Mouse (Mus musculus) liver, adult (tissue): ENCODE measurements around the gene Gps2.

Experiments
- GATA4 ChIP-seq: IDR thresholded peaks from 2 replicates; pipeline ENCODE4 v1.6.1; 2014; ENCODE audit warnings: mild to moderate bottlenecking, low read length; ENCODE audit not compliant: insufficient replicate concordance

Gene Gps2

DNA sequence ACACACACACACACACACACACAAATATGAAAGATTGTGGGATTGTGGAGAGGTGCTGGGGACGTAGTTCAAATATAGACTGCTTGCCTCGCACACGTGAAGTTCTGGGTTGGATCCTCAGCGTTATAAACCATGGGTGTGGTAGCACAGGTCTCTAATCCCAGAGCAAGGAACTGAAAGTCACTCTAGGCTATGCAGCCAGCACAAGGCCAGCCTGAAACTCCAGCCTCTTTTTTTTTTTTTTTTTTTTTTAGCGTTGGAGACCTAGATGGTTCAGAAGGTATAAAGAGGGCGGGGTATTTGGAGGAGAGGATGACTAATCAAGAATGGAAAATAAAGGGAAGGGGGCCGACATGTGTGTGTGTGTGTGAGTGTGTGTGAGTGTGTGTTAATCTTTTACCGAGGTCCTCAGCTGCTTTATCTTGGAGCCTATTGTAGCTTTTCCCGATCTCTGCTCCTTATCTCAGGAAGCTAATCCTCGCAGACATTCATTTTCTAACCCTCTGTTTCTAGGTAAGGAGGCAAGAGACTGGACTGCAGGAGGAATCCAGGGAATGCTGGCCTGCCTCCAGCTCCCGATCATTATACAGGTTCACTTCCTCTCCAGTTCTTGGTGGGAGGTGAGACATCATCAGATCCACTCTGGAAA, 39.7 kb downstream of the Gps2 start:
- no peak for TF ChIP-seq GATA4

- no peak for TF ChIP-seq GATA4
Measured at GRCm38 (mm10) chr11:69956218-69956617, 42.5 kb downstream of the Gps2 start.

DNA sequence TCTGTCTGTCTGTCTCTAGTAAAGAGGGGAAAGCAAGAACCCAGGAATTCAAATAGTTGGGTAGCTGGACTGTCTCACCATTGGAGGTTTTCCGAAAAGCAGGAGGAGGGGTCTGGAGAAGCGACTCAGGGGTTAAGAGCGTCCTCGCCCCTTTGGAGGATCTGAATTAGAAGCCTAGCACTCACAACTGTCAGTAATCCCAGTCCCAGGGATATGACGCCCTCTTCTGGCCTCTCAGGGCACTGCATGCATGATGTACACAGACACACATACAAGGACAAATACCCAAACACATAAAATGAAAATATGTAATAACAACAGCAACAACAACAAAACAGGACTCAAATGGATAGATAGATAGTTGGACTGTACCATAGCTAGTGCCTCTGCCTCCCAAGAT, 46.9 kb downstream of the Gps2 start:
- no peak for TF ChIP-seq GATA4

- no peak for TF ChIP-seq GATA4
Measured at GRCm38 (mm10) chr11:69961841-69962240, 48.2 kb downstream of the Gps2 start.

- TF ChIP-seq GATA4: no peak
Measured at GRCm38 (mm10) chr11:69964650-69965270, 51.1 kb downstream of the Gps2 start, which contains the start of gene Cldn7. Gene Cldn7 (plus strand): TSS chr11:69964779.

DNA sequence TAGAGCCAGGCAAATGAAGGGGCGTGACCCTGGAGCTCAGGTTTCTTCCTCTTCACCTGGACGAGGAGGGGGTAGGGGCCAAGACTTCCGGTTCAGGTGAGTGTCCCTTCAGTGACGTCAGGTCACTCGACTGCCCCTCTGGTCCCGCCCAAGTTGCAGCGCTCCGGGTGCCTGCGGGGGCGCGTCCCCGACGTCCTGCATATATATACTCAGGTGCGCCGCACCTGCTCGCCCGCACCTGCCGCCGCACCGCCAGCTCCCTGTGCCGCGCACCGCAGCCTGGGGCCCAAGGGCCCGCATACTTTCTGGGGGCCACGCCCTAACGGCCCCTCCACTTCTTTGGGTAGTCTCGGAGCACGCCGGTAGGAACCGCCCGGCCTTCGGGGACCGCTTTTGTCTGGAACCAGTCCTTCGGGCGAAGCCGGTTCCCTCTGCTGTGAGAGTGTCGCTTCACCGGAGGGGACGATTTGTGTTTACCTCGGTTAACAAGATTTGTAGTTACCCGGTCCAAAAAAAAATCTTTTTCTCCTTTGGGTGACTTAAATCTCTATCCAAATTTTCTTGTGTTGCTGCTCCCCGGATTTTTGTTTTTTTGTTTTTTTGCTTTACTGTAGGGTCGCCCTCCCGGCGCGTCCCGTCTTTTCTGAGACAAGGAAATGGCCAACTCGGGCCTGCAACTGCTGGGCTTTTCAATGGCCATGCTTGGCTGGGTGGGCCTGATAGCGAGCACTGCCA, 51.8 kb downstream of the Gps2 start:
- no peak for TF ChIP-seq GATA4
